In the genomic region with DNA sequence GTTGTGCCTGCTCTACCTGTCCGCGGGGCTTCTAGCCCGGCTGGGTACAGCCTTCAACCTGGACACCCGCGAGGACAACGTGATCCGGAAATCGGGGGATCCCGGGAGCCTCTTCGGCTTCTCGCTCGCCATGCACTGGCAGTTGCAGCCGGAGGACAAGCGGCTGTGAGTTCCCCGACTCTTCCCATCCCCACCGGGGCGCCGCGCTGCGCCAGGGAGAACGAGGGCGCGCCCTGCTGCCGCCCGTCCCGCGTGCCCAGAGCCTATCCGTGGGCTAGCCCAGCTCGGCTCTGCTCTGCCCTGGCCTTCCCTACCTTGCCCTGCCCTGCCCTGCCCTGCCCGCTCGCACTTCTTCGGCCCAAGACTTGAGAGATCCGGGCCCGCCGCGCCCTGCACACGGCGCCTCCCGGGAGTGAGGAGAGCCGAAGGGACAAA, we compare ENCODE assay signal across 7 mouse cellular contexts. TPM values are rescaled to one million over a fixed set of nuclear protein-coding genes. Genes with fewer than 3 reads are reported as not detected.
A peak's percentile ranks its signal among the peaks of the same experiment; 100 is the strongest.
DNase-seq lines count a peak whose midpoint lies in the region; ATAC-seq and TF ChIP-seq lines count a peak whose summit lies in the region.

No protein-coding gene starts in this region.

- peak overlapping the region; percentile 92 for H3K4me2 ChIP-seq in kidney, postnatal 0 days (ENCODE audit: low read length)

- no peaks in the 10 kb centered on the region for H3K9me3 ChIP-seq in ES-Bruce4 (replicated peaks; ENCODE audit: control insufficient read depth, insufficient read depth, low read length, poor library complexity, severe bottlenecking)
- H3K9me3 ChIP-seq in kidney, postnatal 0 days (replicated peaks; ENCODE audit: low read length) = no peaks in the 10 kb centered on the region

- 0 out of 2 replicates have a peak overlapping the region, but pooled peaks have one; percentile 2 for H3K27ac ChIP-seq in ES-Bruce4 (ENCODE audit: insufficient read depth, low read length)
- H3K27ac ChIP-seq in kidney, postnatal 0 days = peak overlapping the region; percentile 83

- peak overlapping the region; percentile 83 for H3ac ChIP-seq in C2C12 (ENCODE audit: control insufficient read depth, insufficient read length, low read depth)

- H3K4me1 ChIP-seq in ES-Bruce4 (ENCODE audit: control insufficient read depth, insufficient read depth, low read length) = peaks cover 3% of the 10 kb centered on the region
- H3K4me1 ChIP-seq in kidney, postnatal 0 days (replicated peaks; ENCODE audit: insufficient read depth, low read length) = peaks cover 3% of the 10 kb centered on the region; the same call in 1 of the 2 replicates

- peaks cover 45% of the 10 kb centered on the region for H3K79me2 ChIP-seq in C2C12 (ENCODE audit: control insufficient read depth, insufficient read depth)

- H3K36me3 ChIP-seq in C2C12 (ENCODE audit: control insufficient read depth, insufficient read depth) (peaks cover 3% of the 10 kb centered on the region), ES-Bruce4 (ENCODE audit: control insufficient read depth, insufficient read depth, low read length, poor library complexity, severe bottlenecking) (no peaks in the 10 kb centered on the region)
- H3K36me3 ChIP-seq in kidney, postnatal 0 days (ENCODE audit: insufficient read depth, low read length) = no peaks in the 10 kb centered on the region

- H3K27me3 ChIP-seq in C2C12 (ENCODE audit: control insufficient read depth, insufficient read depth, insufficient read length) = no peaks in the 10 kb centered on the region
- H3K27me3 ChIP-seq in ES-Bruce4 (ENCODE audit: control insufficient read depth, insufficient read depth, low read length, poor library complexity, severe bottlenecking) = no peaks in the 10 kb centered on the region
- H3K27me3 ChIP-seq in kidney, postnatal 0 days (ENCODE audit: insufficient read depth, low read length) = no peaks in the 10 kb centered on the region

- DNase-seq in cerebellum, adult 8-10 months = peak; percentile 49
- DNase-seq in gastrocnemius, postnatal 25 days = peak; percentile 33
- no peak for DNase-seq in kidney, postnatal 0 days (ENCODE audit: low spot score)
- peak; percentile 51 for DNase-seq in lung, postnatal 36 days
- peak; percentile 50 to 51 for DNase-seq in spleen, postnatal 10 days (ENCODE audit: low spot score in 2 of 2)

- ATAC-seq in kidney, postnatal 0 days (replicated peaks; ENCODE audit: low FRiP score, low read depth) = peak; percentile 75

- H3K4me3 ChIP-seq in C2C12 (ENCODE audit: insufficient read depth, poor library complexity, severe bottlenecking) = peak overlapping the region; percentile 51
- peak overlapping the region; percentile 92 for H3K4me3 ChIP-seq in ES-Bruce4 (ENCODE audit: low read depth, low read length)
- H3K4me3 ChIP-seq in kidney, postnatal 0 days (replicated peaks; ENCODE audit: low read depth, low read length) = peak overlapping the region; percentile 79

- no peak for TF ChIP-seq POLR2A in ES-Bruce4 (IDR thresholded peaks at IDR 0.05; ENCODE audit: insufficient read depth, low read length)

- peak; percentile 19 for TF ChIP-seq CTCF in C2C12 (IDR thresholded peaks at IDR 0.05; ENCODE audit: control insufficient read depth, insufficient read depth, insufficient read length)
- TF ChIP-seq CTCF in ES-Bruce4 (IDR thresholded peaks at IDR 0.05; ENCODE audit: low read depth, low read length) = no peak
- no peak for TF ChIP-seq CTCF in kidney, postnatal 0 days (IDR thresholded peaks at IDR 0.05; ENCODE audit: low read depth)

- WGBS in kidney, postnatal 0 days = under 1% methylated on average over 36 of the region's 40 CpGs

- H3K79me3 ChIP-seq in C2C12 (ENCODE audit: low read depth) = peaks cover 18% of the 10 kb centered on the region

- H3K9ac ChIP-seq in ES-Bruce4 (ENCODE audit: low read depth, poor library complexity, severe bottlenecking) = peak overlapping the region; percentile 82
- peak overlapping the region; percentile 78 for H3K9ac ChIP-seq in kidney, postnatal 0 days (ENCODE audit: low read depth, low read length)

- TF ChIP-seq EP300 in ES-Bruce4 (IDR thresholded peaks at IDR 0.05; ENCODE audit: insufficient read depth, low read depth, low read length) = no peak

TF ChIP-seq in C2C12, 6 proteins besides CTCF, POLR2A, EP300 and RAD21:
- no peak for TF ChIP-seq MAX (IDR thresholded peaks at IDR 0.05)
- TF ChIP-seq MYOD1 (IDR thresholded peaks at IDR 0.05; ENCODE audit: control insufficient read depth, insufficient read length, low read depth) = no peak
- TF ChIP-seq FOSL1 (IDR thresholded peaks at IDR 0.05; ENCODE audit: insufficient read depth, low read length, poor library complexity, severe bottlenecking) = no peak
- no peak for TF ChIP-seq MYOG (IDR thresholded peaks at IDR 0.05; ENCODE audit: control insufficient read depth, extremely low read depth, insufficient read length)
- no peak for TF ChIP-seq USF1 (IDR thresholded peaks at IDR 0.05; ENCODE audit: low read depth)
- TF ChIP-seq CEBPB (IDR thresholded peaks at IDR 0.05; ENCODE audit: low read depth) = no peak

RNA-seq across cellular contexts. Expression of a gene that starts 41.8 kb away (rescaled TPM):
- polyA plus RNA-seq in C2C12 (2012; fragmentation: generic; extraction: Trizol) (33.1 TPM), ES-Bruce4 (2011; ENCODE audit: insufficient read depth, insufficient read length, low read depth, missing spikeins) (143 and 151 TPM in 2 replicates)
- 10 to 100 TPM; 14.7 to 21.9 TPM for total RNA-seq in gastrocnemius, postnatal 25 days (2021)
- polyA plus RNA-seq in kidney, postnatal 0 days (2015; fragmentation: Nextera tagmentation; extraction: Ambion mirVana) = 82.4 and 84.5 TPM in 2 replicates
